Mouse (Mus musculus) heart, postnatal 25 days (tissue): ENCODE data around the gene Mccc1. TPM values are rescaled to one million over a fixed set of nuclear protein-coding genes. Genes with fewer than 3 reads are reported as not detected.
A peak's percentile ranks its signal among the peaks of the same experiment; 100 is the strongest.

Source experiments
- DNase-seq: peaks from one replicate; pipeline ENCODE4 v3.0.0; 2022; ENCODE audit warnings: low spot score
- intact Hi-C: fragments of 180-260 bp; cut with DNase I; formaldehyde crosslinking; loops from one replicate; pipeline ENCODE4 v1.15.1; 2025
- total RNA-seq, 2 experiments: library from RNA; stranded (reverse); gene quantifications; 2 replicates each; pipeline ENCODE4 v1.2.3; 2021

Mccc1 gene
- 10 to 100 TPM; 79.4 to 87.1 TPM for total RNA-seq

DNA sequence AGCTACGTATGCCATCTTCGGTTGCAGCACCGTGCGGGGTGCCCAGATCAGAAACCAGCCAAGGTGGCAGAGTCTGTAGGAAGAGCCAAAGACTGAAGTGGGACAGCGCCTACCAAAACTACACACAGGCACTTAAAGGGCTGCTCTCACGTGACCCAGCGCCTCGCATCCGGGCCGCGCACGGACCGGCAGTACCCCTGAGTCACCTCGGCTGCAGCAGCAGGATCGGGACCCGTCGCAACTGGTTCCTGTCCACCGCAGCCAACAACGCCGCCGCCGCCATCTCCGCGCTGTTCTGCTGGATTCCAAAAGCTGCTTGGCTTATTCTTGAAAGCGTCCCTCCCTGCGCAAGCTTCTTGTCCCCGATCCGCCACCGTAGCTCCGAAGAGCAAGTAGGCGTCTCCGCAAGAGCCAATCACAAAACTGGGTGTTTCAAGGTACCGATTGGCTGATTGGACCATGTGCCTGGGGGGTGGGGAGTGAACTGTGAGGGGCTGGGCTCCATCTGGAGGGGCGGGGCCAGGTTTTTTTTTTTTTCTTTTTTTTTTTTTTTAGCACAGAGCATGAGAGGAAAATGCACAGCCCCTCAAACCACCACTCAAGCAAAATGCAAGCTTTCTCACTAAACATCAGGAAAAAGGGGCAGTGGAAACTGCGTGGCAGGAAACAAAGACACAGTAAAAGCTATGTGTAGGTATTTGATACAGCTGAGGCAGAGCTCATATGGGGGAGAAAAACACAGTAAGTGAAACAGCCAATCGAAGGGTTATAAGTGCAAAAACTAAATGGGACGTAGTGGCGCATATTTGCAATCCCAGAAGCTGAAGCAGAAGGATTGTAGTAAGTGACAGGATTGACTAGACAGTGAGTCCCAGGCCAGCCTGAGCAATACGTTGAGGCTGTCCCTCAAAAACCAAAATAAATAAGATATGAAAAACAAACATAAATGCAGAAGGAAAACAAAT, at the start of gene Mccc1:
TSS of gene Mccc1 (minus strand) at position 404 of the 965 bp plus-strand sequence.
- DNase-seq = peak; percentile 90
- intact Hi-C loops = loop anchor here (5.0 to 10.0 kb wide), 3 partner anchors 62 to 246 kb away; partner anchors contain the start of genes Atp11b and D3Ertd254e

DNA sequence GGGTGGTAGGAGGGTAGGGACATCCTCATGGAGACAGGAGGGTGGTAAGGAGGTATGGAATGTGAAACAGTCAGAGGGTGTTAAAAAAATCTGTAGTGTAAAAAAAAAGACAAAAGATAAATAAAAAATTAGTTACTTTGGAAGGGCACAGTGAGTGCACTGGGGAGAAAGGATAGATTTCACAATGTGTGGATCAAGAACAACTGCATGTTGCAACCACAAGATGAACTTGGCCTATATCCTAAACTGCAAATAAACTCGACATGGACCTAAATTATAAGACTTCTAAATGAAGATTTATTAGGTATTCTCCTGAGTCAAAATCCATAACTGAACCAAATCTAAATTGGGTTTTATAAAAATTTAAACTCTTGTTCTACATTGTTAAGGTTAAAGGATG, 48.6 kb upstream of the Mccc1 start:
- no peak for DNase-seq
- intact Hi-C loops = no loop called here

DNA sequence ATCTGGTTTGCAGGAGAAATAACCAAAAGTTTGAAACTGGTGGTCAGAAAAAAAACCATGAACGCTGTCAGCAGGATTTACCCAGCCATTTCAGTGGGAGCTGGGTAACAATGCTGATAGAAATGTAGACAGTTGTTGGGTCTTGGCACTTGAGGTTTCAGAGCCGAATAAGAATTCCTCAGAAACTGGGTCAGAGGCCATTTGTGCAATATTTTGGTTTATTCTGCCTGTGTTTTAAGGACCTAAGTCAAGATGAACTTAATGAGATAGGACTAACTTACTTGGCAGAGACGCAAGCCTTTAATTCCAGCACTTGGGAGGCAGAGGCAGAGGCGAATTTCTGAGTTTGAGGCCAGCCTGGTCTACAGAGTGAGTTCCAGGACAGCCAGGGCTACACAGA, 44.6 kb upstream of the Mccc1 start:
- no peak for DNase-seq
- intact Hi-C loops = no loop called here

DNA sequence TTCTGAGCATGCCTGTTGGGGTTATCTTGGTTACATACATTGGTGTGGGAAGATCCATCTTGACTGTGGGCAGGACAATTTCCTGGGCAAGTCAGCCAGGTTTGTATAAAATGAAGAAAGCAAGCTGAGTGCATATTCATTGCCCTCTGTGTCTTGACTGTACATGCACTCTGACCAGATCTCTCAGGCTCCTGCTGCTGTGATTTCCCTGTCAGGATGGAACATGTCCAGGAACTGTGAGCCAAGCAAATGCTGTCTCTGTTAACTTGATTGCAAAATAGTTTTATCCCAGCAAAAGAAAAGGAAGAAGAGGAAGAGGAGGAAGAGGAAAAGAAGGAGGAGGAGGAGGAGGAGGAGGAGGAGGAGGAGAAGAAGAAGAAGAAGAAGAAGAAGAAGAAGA, 44.0 kb upstream of the Mccc1 start:
- no peak for DNase-seq
- intact Hi-C loops = no loop called here

DNA sequence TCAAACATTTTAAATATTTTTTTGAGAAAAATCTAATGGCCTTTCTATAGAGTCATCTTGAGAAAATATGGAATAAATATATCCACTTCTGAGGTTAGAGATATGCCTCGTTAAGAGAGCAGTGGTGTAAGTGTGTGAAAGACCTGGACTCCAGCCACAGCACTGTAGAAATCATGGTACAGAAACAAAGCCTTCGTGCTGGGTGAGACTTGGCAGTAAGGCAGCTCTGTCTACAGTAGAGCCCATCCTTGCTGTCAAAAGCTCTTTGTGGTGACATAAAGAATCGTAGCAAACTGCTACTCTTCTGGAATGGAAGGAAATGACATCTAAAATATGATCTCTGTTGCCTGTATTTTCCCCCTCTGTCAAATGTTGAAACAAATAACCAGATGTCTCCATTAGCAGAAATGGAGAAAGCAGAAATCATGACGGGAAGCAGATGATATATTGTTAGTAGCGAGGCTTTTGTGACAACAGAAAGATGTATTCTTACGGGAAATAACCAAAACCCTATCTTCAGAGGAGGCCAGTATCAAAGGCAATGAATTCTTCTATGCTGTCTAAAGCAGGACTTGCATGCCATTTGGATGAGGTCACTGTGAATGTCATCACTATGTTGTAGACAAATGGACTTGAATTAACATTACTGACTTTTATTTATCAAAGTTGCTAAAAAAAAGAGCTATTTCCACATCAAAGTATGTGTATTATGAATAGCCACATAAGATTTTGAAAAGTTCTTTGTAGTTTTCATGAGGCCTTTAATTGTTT, 31.4 kb upstream of the Mccc1 start:
- DNase-seq = no peak
- intact Hi-C loops = no loop called here

DNA sequence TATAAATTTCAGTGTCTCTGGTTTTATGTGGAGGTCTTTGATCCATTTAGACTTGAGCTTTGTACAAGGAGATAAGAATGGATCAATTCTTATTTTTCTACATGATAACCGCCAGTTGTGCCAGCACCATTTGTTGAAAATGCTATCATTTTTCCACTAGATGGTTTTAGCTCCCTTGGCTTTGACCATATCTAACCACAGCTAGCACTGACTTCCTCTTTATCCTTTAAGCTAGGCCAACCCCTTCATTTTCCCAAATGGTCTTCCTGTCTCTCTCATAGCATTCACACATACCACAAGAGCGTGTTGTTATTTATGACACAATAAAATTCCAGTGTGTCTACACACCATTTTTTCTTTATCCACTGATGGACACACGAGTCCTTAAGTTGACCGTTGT, 29.5 kb upstream of the Mccc1 start:
- no peak for DNase-seq
- intact Hi-C loops = no loop called here

DNA sequence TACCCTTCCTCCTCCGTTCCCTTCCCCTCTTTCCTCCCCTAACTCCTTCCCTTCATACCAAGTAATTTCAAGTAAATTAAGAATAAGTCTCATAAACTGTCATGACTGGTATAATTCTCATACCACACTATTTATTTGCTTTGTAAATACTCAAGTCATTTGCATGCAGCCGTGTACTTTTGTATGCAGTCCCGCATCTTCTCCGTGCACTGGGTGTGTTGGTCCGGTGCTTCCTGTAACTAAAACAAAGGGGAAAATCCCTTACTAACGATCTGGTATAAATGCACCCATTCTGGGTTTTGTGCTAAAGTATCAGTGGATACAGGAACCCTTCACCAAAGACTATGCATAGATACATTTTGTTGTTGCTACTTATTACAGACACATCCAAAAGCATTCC, 25.3 kb upstream of the Mccc1 start:
- no peak for DNase-seq
- intact Hi-C loops = no loop called here

DNA sequence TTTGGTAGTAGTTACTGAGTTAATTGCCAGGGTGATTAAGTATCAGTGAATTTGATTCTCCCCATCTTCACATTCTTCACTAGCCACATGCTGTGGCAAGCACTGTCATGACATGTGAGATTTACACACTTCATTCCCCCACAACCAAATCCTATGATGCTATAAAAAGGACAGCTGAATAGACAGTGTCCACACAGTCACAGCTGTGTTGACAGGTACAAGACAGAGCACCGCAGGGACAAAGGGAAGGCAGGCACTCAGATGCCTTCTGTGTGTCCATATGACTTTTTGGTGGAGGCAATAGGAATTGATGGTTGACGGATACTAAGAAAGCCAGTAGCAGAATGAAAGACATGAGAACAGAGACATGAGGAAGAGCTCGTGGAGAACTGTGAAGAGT, 10.8 kb upstream of the Mccc1 start:
- DNase-seq = no peak
- intact Hi-C loops = no loop called here

DNA sequence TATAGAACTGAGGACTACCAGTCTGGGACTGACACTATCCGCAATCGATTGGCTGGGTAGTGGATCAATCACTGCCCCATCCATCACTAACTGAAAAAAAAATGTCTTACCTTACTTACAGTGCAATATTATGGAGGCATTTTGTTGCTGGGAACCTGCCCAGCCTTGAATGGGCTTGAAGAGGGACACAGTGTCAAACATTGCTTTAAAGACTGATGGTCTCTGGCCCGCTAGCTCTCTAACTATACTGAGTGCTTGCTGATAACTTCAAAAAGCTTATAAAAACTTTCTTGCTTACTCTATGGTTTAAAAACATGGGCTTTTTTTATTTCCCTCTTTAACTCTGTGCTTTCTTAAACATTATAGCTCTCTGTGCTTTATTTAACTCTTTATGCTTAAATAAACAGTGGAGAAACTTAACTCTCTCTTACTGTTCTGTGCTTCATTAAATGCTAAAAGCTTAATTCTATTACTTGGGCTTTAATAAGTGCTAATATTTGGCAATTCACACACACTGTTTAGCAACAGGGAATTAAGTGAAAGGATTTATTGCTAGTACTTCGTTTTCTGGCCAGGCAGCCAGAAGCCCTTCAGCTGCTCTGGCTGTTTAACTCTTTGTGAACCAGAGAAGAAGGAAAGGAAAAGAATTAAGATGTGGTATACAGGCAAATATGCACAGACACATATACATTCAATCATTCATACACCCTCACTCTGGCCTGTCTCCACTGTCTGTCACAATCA, 8.1 kb upstream of the Mccc1 start:
- intact Hi-C loops = loop anchor here (10.0 kb wide), 1 partner anchor 254 kb away; the partner anchor contains the start of gene Atp11b
- DNase-seq = no peak

DNA sequence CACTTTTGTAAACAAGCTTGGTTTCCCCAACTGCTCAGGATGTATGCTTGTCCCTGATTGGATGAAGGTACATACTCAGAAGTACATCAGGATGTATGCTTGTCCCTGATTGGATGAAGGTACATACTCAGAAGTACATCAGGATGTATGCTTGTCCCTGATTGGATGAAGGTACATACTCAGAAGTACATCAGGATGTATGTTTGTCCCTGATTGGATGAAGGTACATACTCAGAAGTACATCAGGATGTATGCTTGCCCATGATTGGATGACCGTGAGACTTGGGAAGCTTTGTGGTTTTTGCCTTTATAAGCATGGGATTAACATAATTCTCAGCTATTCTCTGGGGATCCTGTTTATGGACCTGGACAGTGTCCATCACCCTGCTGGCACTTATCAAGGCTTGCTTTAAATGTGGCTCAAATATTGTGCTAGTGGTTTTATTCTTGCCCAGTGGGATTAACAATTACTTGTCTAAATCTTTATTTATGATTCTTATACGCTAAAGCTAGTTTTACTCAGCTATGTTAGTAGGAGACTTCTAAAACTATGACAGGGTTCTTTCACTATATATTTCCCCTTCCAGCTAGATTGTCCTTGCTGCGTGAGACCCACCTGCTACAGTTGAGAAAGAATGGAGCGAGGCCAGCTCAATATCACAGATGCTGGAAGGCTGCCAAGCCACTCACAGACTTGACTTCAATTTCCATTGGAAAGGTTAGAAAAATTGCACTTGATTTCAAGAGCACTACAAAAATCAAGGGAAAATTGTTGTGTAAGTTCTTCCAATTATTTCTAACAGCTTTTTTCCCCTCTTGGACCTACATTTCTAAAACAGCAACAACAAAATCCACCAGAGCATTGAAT, 3.8 kb upstream of the Mccc1 start:
- no peak for DNase-seq
- intact Hi-C loops = loop anchor here (5.0 to 10.0 kb wide), 3 partner anchors 58 to 249 kb away; partner anchors contain the start of genes Atp11b and D3Ertd254e

DNA sequence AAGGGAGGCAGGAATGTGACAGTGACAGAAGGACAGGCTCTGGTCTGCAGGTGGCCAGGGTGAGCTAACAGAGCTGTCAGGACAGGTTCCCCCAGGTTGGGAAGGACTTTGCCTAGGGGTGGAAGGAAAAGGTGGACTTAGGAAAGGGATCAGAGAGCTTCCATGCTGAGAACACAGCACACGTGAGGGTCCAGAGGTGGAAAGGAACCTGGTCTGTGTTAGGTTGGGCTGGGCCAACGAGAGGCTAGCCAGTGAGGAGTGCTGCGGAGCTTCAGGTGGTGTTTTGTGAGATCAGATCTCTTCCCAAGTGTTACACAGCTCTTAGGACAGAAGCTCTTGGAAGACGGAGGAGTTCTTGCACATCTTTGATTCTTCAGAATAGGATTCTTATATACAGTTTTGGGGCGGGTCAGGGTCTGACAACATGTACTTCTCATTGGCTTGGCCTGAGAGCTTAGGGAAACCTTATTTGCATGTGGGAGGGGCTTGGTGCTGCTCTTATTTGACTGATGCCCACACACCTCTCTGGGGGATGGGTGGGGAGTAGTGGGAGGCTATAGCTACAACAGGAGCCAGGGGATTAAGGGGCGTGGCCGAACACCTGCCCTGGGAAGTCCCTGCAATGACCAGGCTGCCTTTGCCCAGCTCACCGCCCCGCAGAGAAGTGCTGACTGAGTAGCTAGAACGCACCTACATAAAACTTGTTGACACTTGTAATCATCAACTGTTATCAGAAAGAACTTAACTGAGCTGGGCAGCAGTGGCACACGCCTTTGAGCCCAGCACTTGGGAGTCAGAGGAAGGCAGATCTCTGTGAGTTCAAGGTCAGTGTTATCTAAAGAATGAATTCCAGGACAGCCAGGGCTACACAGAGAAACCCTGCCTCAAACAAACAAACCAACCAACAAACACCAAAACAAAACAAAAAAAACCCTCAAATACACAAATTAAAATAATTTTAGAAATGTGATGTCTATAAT, 5.6 kb downstream of the Mccc1 start:
- DNase-seq = no peak
- intact Hi-C loops = loop anchor here (5.0 kb wide), 1 partner anchor 63 kb away; no protein-coding TSS in a partner anchor

DNA sequence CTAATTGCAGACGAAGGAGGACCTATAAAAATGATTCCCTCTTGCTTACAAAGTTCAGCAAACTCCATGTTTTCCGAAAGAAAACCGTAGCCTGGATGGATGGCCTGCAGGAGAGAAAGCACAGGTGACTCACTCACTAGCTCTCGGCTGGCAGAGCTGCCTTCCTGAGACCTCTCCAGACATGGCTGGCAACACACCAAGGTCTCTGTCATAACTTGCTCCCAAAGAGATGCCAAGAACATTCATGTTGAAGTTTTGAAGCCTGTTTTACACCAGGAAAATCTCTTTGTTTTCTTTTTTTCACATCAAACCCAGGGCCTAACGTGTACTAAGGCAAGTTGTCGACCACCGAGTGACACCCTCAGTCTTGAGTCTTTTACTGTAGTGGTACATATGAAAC, 9.8 kb downstream of the Mccc1 start:
- intact Hi-C loops = no loop called here

DNA sequence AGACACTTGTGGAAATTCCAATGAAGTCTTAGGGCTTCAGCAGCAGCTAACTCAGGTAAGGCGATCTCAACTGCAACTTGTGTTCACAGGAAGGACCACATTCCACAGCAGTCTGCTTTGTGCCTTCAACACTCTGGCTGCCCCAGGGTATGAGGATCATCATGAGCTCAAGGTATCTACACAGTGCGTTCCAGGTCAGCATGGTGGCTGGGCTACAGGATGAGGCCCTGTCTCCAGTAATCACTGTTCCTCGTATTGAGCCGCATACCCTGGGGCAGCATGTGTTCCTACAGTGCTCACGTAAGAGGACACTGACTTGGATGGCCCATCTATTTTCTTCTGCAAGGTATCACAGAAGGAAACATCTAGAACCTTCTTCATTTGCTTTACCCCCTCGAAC, 12.4 kb downstream of the Mccc1 start:
- intact Hi-C loops = no loop called here
- DNase-seq = no peak

More for the DNA sequence above, 9.8 kb downstream of the Mccc1 start:
- no peak for DNase-seq

DNA sequence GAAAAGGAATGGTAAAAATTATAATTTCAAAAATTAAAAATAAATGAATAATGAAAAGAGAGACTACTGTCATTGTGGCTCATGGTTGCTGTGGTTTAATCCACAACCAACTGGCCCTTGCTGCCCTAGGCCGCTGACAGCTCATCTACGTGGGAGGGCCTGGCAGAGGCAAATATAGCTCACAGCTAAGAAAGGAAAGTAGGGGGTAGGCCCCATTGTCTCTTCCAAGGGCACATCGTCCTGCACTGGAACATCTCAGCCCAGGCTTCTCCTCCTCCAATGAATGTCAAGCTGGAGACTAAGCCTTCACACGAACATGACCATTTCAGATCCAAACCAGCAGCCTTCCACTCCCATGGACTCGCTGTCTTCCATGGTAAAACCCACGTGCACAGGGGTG, 14.2 kb downstream of the Mccc1 start:
- DNase-seq = no peak
- intact Hi-C loops = no loop called here

DNA sequence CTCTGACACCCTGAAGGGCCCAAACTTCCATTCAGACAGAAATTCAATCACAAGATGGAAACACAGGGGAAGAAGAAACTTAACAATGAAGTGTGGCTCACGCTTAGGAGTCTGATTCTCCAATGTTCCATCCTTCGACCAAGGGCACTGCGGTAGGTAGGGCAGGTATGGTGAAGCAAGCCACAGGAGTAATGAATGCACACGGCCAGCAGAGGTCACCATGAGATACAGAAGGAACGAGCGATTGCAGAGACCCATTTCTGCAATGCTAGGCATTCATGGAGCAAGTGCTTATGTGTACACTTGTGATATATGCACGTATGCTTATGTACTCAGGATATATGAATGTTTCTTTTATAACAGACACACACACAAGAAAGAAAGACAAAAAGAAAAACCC, 26.9 kb downstream of the Mccc1 start:
- no peak for DNase-seq
- intact Hi-C loops = loop anchor here (2.0 to 10.0 kb wide), 2 partner anchors 87 to 279 kb away; no protein-coding TSS in a partner anchor

DNA sequence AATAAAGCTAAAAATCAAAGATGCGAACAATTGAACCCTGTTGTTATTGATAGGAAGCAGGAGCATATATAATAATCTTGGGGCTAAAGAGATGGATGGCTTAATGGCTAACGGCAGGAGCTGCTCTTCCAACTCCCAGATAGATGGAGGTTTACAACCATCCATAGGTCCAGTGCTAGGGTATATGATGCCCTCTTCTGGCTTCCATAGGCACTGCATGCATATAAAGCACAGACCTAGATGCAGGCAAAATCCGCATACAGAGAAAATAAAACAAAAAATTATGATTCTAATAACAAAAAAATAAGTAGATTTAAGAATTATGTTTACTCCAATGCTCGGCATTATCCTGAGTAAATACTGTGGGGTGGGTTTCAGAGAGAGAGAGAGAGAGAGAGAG, 27.5 kb downstream of the Mccc1 start:
- no peak for DNase-seq
- intact Hi-C loops = loop anchor here (2.0 to 10.0 kb wide), 2 partner anchors 88 to 278 kb away; no protein-coding TSS in a partner anchor

DNA sequence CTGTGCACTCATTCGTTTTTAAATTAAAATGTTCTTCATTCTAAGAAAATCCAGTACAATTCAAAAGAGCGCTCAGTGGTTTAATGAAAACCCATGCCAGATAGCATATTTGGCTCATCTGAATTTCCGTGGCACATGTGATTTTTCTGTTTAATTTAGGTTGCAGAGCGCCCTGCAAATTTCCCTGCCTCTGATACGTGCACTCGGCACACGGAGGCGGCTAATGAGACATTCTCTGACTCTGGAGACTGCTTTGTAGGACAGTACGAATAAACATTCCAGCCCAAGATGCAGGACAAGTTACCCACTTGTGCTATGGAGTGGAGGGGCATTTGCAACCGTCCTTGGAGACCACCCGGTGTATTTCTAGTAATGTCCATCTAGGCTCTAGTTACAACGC, 29.3 kb downstream of the Mccc1 start:
- intact Hi-C loops = loop anchor here (10.0 kb wide), 1 partner anchor 276 kb away; no protein-coding TSS in a partner anchor
- DNase-seq = no peak

DNA sequence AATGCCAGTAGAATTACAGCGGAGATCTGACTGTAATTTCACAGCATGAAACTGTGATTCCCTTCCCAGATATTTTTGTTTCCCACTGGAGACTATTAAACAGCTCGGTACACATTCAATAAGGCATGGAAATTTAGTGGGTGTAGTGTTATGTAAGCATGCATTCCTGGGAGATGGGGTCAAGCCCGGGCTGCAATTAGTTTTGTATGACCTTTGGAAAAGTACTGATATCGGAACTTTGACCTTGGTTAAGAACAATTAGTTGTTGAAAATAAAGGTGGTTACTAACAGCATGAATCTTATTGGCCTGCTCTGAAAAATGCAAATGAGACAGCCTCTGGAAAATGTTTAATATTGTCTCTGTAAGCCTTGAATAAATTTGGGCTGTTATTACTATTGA, 30.0 kb downstream of the Mccc1 start:
- intact Hi-C loops = loop anchor here (10.0 kb wide), 1 partner anchor 276 kb away; no protein-coding TSS in a partner anchor
- DNase-seq = no peak
